Mouse (Mus musculus) fat pad, adult 2 months (tissue): ENCODE results near the gene Tmem108.

Experiments used
- DNase-seq: peaks from one replicate; pipeline ENCODE4 v3.0.0-alpha.2; 2011; ENCODE audit warnings: low read depth, low spot score; ENCODE audit errors: extremely low read depth

Tmem108 gene

GRCm38 (mm10) chr9:103761647-103762084 lies at the start of gene Tmem108:
TSS of gene Tmem108 (minus strand) at chr9:103761837.
- DNase-seq = no peak

DNA sequence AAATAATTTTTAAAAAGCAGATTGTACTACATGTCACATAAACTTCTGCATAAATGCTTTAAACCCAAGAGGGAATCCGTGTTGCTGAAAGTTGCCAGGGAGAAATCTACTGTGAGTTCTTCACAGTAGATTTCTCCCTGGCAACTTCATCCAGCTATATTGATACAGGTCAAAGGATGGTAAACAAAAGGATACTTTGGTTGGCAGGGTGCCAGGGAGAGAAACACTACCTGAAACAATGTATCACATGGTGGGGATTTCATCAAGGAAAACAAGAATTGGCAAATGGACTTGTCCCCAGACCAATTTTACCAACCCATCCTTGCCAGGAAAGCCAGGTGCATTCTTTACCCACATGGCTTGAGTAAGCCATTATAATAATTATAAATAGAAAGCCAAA lies 27.4 kb upstream of the Tmem108 start:
- peak; percentile 1 for DNase-seq

GRCm38 (mm10) chr9:103784156-103784555 lies 22.5 kb upstream of the Tmem108 start:
- DNase-seq = no peak

- DNase-seq = no peak
These were observed 21.6 kb upstream of the Tmem108 start for GRCm38 (mm10) chr9:103783276-103783675.

DNA sequence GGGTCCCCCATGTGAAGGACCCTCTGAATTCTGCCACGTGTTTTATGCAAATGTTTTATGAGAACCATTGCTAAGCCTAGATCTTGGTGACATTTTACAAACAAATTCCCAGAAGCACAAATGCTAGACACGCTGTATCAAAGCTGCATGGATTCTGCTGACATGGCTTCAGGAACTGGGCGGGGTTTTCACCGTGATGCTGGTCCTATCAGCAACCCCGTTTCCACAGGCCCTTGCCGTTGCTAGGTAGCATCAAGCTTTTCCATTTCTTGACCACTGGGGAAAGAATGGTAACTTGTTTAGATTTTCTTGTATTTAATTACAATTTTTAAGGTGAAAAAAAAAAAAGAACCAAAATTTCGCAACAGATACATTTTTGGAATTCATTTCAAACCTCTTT lies 20.7 kb upstream of the Tmem108 start:
- no peak for DNase-seq

GRCm38 (mm10) chr9:103781407-103781806 lies 19.8 kb upstream of the Tmem108 start:
- no peak for DNase-seq

DNA sequence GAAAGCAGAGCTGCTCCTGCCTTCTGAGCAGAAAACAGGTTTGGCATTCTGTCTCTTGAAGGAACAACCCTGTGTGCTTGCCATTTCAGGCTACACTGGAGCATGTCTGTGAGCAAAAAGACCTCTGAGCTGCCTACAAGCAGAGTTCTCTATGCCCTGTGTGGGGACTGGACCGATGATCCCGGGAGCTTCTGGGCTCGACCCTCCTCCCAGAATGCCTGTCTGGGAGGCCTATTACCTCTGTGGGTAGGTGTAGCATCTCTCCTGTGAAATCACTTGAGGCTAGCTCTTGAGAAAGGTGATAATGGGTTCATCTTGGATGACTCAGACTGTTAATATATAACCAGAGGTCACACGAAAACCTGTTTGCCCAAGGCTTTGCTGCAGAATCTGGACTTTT lies 19.0 kb upstream of the Tmem108 start:
- no peak for DNase-seq

- no peak for DNase-seq
These were observed 16.5 kb upstream of the Tmem108 start for GRCm38 (mm10) chr9:103778185-103778584.

GRCm38 (mm10) chr9:103761151-103761571 lies 476 bp downstream of the Tmem108 start:
- DNase-seq = no peak

GRCm38 (mm10) chr9:103760356-103760755 lies 1.3 kb downstream of the Tmem108 start:
- no peak for DNase-seq

DNA sequence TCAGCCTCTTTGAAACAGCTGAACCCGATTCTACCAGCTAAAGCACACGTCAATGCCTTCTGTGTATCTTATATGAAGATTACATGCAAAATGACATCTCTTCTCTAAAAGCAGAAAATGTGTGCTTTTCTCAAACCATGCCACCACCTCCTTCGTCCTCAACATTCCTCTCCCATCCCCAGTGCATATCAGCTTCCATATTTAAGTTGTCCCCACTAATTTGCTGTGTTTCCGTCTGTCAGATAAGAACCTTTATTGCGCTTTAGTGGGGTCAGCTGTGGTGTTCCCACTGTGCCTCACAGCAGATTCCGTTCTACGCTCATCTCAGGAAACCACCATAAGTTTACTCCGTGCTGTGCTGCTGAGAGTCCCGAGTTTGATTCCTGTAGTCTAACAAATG lies 1.8 kb downstream of the Tmem108 start:
- DNase-seq = no peak

DNA sequence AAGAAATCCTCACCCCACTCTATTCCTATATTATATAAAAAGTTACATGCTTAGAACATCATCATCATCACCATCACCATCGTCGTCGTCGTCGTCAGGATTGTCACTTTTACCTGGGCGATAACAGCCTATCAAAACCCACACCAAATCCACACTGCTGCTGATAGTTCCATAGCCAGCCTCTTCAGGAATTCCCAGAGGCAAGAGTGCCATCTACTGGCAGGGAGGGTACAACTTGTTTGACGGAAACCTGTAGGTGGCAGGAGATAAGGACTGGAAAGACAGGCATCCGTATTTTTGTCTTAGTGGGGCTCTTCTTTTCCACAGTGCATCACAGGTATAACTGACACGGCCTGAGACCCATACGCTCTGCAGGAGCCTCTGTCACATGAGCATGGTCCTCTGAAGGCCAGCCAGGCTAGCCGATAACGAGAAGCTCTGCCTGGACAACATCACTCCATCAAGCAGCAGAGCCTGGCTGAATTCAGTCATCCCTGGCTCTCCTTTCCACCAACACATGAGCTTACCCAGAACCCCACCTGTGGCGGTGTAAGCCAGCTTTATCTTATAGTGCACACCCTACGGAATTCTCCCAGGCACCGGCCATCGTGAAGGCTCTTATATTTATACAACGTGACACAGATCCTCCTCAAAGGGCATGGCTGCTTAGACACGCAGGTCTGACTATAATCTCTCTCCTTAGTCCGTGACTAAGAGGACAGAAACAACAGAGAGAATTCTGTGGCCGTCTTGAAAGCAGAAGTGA lies 2.5 kb downstream of the Tmem108 start:
- no peak for DNase-seq

DNA sequence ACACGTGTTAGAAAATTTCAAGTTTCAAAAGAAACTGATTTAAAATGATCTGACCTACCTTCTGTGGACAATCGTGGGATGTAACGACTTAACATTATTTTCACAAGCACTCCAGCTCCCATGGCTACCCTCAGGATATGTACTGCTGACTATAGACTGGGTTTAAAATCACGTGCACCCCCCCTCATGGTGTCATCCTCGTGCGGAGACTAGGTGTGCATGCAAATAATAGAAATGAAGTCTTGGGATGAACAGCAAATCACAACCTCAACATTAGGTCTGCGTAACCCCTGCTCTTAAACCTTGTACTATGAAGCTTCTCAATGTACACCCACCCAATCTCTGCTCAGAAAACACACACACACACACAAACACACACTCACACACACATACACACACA lies 3.4 kb downstream of the Tmem108 start:
- DNase-seq = no peak

DNA sequence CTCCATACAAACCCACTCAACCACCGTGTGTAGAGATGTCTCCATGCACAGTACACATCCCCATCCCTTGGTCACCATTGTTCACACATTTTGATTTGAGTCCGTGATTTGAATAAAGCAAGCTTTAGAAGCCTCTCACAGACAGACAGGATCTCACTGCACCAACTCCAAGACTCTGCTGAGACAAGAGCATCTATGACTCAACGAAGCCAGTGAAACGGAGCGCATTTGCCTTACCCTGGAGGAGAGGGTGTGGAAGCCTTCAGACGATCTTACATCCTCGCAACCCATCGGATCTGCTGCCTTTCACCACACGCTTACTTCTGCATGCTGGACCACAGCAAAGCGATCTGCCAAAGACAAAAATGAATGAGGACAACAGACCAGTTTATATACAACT lies 9.0 kb downstream of the Tmem108 start:
- DNase-seq = no peak

GRCm38 (mm10) chr9:103751568-103751967 lies 10.1 kb downstream of the Tmem108 start:
- no peak for DNase-seq

DNA sequence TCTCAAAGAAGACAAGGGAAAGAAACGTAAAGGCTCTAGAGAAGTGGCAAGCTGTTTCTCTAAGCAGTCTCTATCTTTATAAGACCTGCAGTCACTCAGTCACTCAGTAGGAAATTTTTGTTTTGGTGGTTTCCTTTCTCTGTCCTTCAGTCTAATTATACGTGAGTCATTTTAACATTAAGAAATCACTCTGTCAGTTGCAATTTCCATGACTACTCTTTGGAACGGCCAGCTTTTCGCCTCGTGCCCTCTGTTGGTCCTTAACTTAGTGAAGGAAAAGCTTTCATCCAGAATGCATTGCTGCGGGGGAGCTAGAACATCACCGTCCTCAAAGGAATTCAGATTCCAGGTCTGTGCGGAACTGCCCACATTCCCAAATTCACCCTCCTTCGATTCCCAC lies 11.1 kb downstream of the Tmem108 start:
- no peak for DNase-seq

DNA sequence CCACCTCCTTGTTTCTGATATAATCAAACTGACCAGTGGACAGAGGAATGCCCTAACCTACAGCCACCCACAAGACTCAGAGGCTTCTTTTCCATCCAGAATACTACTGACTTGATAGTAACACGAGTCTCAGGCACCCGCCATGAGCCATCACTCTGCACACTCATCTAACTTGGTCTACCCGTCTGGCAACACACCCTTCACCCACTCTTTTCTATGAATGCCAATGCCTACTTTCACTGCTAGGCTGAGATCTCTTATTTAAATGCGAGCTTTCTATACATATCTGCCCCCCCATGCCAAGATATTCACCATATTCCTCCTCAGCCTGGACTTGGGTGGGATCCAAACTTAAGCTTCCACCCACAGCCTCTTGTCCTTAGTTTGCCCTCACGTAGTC lies 15.0 kb downstream of the Tmem108 start:
- no peak for DNase-seq

- DNase-seq = no peak
These were observed 21.5 kb downstream of the Tmem108 start for GRCm38 (mm10) chr9:103740145-103740544.

DNA sequence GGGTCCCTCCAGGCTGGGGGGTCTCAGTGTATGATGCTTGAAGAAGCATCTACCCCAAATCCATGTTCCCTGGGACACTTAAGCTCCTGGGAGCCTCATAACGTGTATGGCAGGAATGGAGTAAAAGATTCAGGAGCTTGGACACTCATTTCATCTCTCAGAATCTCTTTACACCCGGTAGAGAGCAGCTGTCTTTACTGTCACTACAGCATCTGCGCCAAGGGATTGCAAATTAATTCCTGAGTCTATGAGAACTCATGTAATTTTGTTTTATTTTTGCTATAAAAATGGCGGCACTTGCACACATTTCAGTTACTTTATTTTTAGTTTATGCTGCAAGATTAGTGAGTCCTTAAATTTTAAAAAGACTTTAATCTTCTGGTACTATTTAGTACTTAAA lies 22.6 kb downstream of the Tmem108 start:
- no peak for DNase-seq

- DNase-seq = no peak
These were observed 31.9 kb downstream of the Tmem108 start for GRCm38 (mm10) chr9:103729716-103730115.

DNA sequence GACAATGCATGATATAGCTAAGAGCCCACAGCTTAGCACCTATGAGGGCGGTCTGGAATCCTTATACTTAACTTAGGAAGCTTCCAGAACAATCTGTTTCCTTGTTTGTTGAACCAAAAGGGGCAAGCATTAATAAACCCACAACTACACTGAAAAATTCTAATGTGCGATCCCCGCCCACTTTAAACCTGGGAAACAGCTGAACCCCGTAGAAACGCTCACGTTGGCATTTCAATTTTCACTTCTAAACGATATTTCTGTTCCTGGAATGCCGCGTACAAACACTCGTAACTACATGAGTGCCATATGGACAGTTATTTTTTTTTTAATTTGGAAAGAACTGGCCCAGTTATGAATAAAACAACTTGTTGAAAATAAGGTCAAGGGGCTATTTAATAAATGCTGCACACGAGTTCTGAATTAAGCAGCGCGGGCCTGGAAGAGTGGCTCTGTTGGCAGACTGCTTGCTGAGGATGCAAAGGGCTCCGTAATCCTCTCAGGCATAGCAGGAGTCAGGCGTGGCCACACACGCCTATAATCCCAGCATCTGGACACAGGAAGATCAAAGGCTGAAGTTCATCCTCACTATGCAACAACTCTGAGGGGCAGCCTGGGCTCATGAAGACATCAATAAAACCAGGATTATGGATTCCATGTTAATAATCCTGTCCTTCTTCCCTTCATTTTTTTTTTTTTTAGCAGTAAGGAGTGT lies 34.7 kb downstream of the Tmem108 start:
- no peak for DNase-seq

- no peak for DNase-seq
These were observed 36.1 kb downstream of the Tmem108 start for GRCm38 (mm10) chr9:103725497-103725896.
